ENCODE assay signal across 30 mouse cellular contexts in the genomic region with DNA sequence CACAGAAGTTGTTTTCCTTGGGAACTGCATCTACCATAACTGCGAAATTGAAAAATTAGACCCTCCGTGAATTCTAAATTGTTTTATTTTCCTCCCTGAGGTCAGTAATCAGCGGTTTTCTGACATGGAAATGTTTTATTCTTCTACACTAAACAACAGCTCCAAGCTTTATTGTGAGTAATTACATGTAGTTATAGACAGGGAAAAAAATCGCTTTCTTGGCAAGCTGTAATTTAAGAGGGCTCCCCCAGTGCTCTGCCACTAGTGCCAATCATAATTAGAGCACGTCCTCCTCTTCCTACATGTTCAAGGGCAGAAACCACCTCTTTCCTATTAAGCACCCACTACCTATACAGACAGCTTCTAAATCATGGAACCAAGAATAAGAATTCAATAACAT.
DNase-seq lines count a peak whose midpoint lies in the region; ATAC-seq and TF ChIP-seq lines count a peak whose summit lies in the region.
"Had no signal": no experiment of that assay in that cellular context is flagged by ENCODE, and none has a peak within 500 bp of the region (broad histone marks: within the 10 kb centered on the region; RNA-seq: fewer than 3 reads in every experiment).

No protein-coding gene starts in this region.

- no peak for TF ChIP-seq CTCF in hindbrain, postnatal 0 days (IDR thresholded peaks at IDR 0.05; ENCODE audit: low read depth)

- H3K4me3 ChIP-seq in forebrain, embryonic 13.5 days: no peak overlapping the region
- no peak overlapping the region for H3K4me3 ChIP-seq in forebrain, embryonic 10.5 days
- H3K4me3 ChIP-seq in hindbrain, postnatal 0 days (ENCODE audit: low read length): no peak overlapping the region
- no peak overlapping the region for H3K4me3 ChIP-seq in hindbrain, embryonic 11.5 days (ENCODE audit: low read depth, low read length)
- no peak overlapping the region for H3K4me3 ChIP-seq in embryonic facial prominence, embryonic 14.5 days (ENCODE audit: low read depth, low read length)
- no peak overlapping the region for H3K4me3 ChIP-seq in limb, embryonic 12.5 days (replicated peaks)
- H3K4me3 ChIP-seq: embryonic facial prominence, embryonic 15.5 days; heart, adult 2 months; heart, embryonic 10.5 days; heart, embryonic 13.5 days; hindbrain, embryonic 12.5 days; hindbrain, embryonic 15.5 days had no signal

- H3K4me2 ChIP-seq in forebrain, embryonic 13.5 days: no peak overlapping the region
- no peak overlapping the region for H3K4me2 ChIP-seq in hindbrain, postnatal 0 days (ENCODE audit: low read depth, low read length)
- no peak overlapping the region for H3K4me2 ChIP-seq in hindbrain, embryonic 11.5 days (replicated peaks; ENCODE audit: low read depth, low read length)
- no peak overlapping the region for H3K4me2 ChIP-seq in embryonic facial prominence, embryonic 14.5 days (ENCODE audit: low read depth, low read length)
- H3K4me2 ChIP-seq in limb, embryonic 12.5 days: no peak overlapping the region
- H3K4me2 ChIP-seq: embryonic facial prominence, embryonic 15.5 days; heart, embryonic 13.5 days; hindbrain, embryonic 12.5 days; hindbrain, embryonic 15.5 days had no signal

- ATAC-seq in forebrain, embryonic 13.5 days: peak; percentile 54
- ATAC-seq in hindbrain, postnatal 0 days: no peak
- no peak for ATAC-seq in hindbrain, embryonic 11.5 days (ENCODE audit: low FRiP score)
- ATAC-seq in embryonic facial prominence, embryonic 14.5 days (ENCODE audit: low read depth): peak; percentile 37; the same call in 1 of the 2 replicates
- ATAC-seq in limb, embryonic 12.5 days (ENCODE audit: insufficient number of reproducible peaks, insufficient read depth, low FRiP score, low TSS enrichment, low read depth): no peak
- ATAC-seq: intestine, embryonic 16.5 days; Patski had no signal

- H3K36me3 ChIP-seq in forebrain, embryonic 13.5 days (ENCODE audit: poor library complexity, severe bottlenecking): no peaks in the 10 kb centered on the region
- no peaks in the 10 kb centered on the region for H3K36me3 ChIP-seq in forebrain, embryonic 10.5 days (replicated peaks)
- H3K36me3 ChIP-seq in hindbrain, postnatal 0 days (ENCODE audit: insufficient read depth, low read length): no peaks in the 10 kb centered on the region
- no peaks in the 10 kb centered on the region for H3K36me3 ChIP-seq in hindbrain, embryonic 11.5 days (ENCODE audit: control insufficient read depth, insufficient read depth, low read length)
- H3K36me3 ChIP-seq in embryonic facial prominence, embryonic 14.5 days (ENCODE audit: control insufficient read depth, insufficient read depth, low read length): no peaks in the 10 kb centered on the region
- H3K36me3 ChIP-seq in limb, embryonic 12.5 days: no peaks in the 10 kb centered on the region
- H3K36me3 ChIP-seq: embryonic facial prominence, embryonic 15.5 days; hindbrain, embryonic 12.5 days; hindbrain, embryonic 15.5 days had no signal

- H3K9ac ChIP-seq in forebrain, embryonic 13.5 days: no peak overlapping the region
- no peak overlapping the region for H3K9ac ChIP-seq in hindbrain, postnatal 0 days (replicated peaks; ENCODE audit: low read length)
- no peak overlapping the region for H3K9ac ChIP-seq in hindbrain, embryonic 11.5 days (ENCODE audit: low read depth, low read length)
- no peak overlapping the region for H3K9ac ChIP-seq in embryonic facial prominence, embryonic 14.5 days (ENCODE audit: low read depth, low read length)
- H3K9ac ChIP-seq in limb, embryonic 12.5 days (replicated peaks): no peak overlapping the region
- H3K9ac ChIP-seq: embryonic facial prominence, embryonic 15.5 days; heart, embryonic 13.5 days; hindbrain, embryonic 12.5 days; hindbrain, embryonic 15.5 days had no signal

- WGBS in forebrain, embryonic 13.5 days: 63% methylated on average over 5 of the region's 5 CpGs
- WGBS in forebrain, embryonic 10.5 days: 86% methylated on average over 5 of the region's 5 CpGs
- 53% methylated on average over 5 of the region's 5 CpGs for WGBS in hindbrain, postnatal 0 days
- 79% methylated on average over 5 of the region's 5 CpGs for WGBS in hindbrain, embryonic 11.5 days
- 38% methylated on average over 5 of the region's 5 CpGs for WGBS in embryonic facial prominence, embryonic 14.5 days
- 31% methylated on average over 5 of the region's 5 CpGs for WGBS in limb, embryonic 12.5 days

- H3K27me3 ChIP-seq in forebrain, embryonic 13.5 days: no peaks in the 10 kb centered on the region
- H3K27me3 ChIP-seq in forebrain, embryonic 10.5 days (ENCODE audit: poor library complexity, severe bottlenecking): no peaks in the 10 kb centered on the region
- H3K27me3 ChIP-seq in hindbrain, postnatal 0 days (ENCODE audit: insufficient read depth, low read length): no peaks in the 10 kb centered on the region
- no peaks in the 10 kb centered on the region for H3K27me3 ChIP-seq in hindbrain, embryonic 11.5 days (ENCODE audit: control insufficient read depth, insufficient read depth, low read length)
- no peaks in the 10 kb centered on the region for H3K27me3 ChIP-seq in embryonic facial prominence, embryonic 14.5 days (replicated peaks; ENCODE audit: control insufficient read depth, insufficient read depth, low read length)
- peaks cover 43% of the 10 kb centered on the region for H3K27me3 ChIP-seq in limb, embryonic 12.5 days
- H3K27me3 ChIP-seq: CH12.LX; embryonic facial prominence, embryonic 15.5 days; heart, embryonic 13.5 days; hindbrain, embryonic 12.5 days; hindbrain, embryonic 15.5 days; Patski had no signal

- H3K9me3 ChIP-seq in forebrain, embryonic 13.5 days (replicated peaks): no peaks in the 10 kb centered on the region
- H3K9me3 ChIP-seq in forebrain, embryonic 10.5 days: no peaks in the 10 kb centered on the region
- no peaks in the 10 kb centered on the region for H3K9me3 ChIP-seq in hindbrain, postnatal 0 days (ENCODE audit: low read length)
- no peaks in the 10 kb centered on the region for H3K9me3 ChIP-seq in hindbrain, embryonic 11.5 days (ENCODE audit: control insufficient read depth, low read length)
- no peaks in the 10 kb centered on the region for H3K9me3 ChIP-seq in embryonic facial prominence, embryonic 14.5 days (ENCODE audit: control insufficient read depth, low read length)
- H3K9me3 ChIP-seq in limb, embryonic 12.5 days: no peaks in the 10 kb centered on the region
- H3K9me3 ChIP-seq: embryonic facial prominence, embryonic 15.5 days; G1E; heart, embryonic 10.5 days; heart, embryonic 13.5 days; hindbrain, embryonic 12.5 days; hindbrain, embryonic 15.5 days had no signal

- no peak for DNase-seq in forebrain, embryonic 10.5 days (ENCODE audit: extremely low spot score, low spot score)
- peak; percentile 7 for DNase-seq in hindbrain, postnatal 0 days (ENCODE audit: low spot score)
- DNase-seq in hindbrain, embryonic 11.5 days (ENCODE audit: low spot score): no peak
- peak; percentile 50 for DNase-seq in embryonic facial prominence, embryonic 14.5 days (ENCODE audit: low spot score)
- DNase-seq in embryo, embryonic 11 days: no peak
- DNase-seq: adrenal gland, postnatal 10 days; adrenal gland, postnatal 36 days; B cell, adult 2 months; cerebellum, adult 11 months; cerebellum, adult 2 months; cerebellum, adult 9-11 months; cerebellum, postnatal 36 days; gastrocnemius, postnatal 10 days; gastrocnemius, postnatal 36 days; heart, adult 2 months; heart, postnatal 14 days; heart, postnatal 4 days; kidney, adult 18-20 months; kidney, adult 9 months had no signal

- no peak overlapping the region for H3K27ac ChIP-seq in forebrain, embryonic 13.5 days
- H3K27ac ChIP-seq in forebrain, embryonic 10.5 days: no peak overlapping the region
- no peak overlapping the region for H3K27ac ChIP-seq in hindbrain, postnatal 0 days
- no peak overlapping the region for H3K27ac ChIP-seq in hindbrain, embryonic 11.5 days (ENCODE audit: low read depth, low read length)
- no peak overlapping the region for H3K27ac ChIP-seq in embryonic facial prominence, embryonic 14.5 days (replicated peaks; ENCODE audit: low read depth, low read length)
- 0 out of 2 replicates have a peak overlapping the region, but pooled peaks have one; percentile 25 for H3K27ac ChIP-seq in limb, embryonic 12.5 days
- H3K27ac ChIP-seq: embryonic facial prominence, embryonic 15.5 days; heart, adult 2 months; heart, embryonic 10.5 days; heart, embryonic 13.5 days; hindbrain, embryonic 12.5 days; hindbrain, embryonic 15.5 days had no signal

- H3K4me1 ChIP-seq in forebrain, embryonic 13.5 days: peaks cover 24% of the 10 kb centered on the region
- peaks cover 20% of the 10 kb centered on the region for H3K4me1 ChIP-seq in forebrain, embryonic 10.5 days
- no peaks in the 10 kb centered on the region for H3K4me1 ChIP-seq in hindbrain, postnatal 0 days (ENCODE audit: insufficient read depth, low read length)
- no peaks in the 10 kb centered on the region for H3K4me1 ChIP-seq in hindbrain, embryonic 11.5 days (replicated peaks; ENCODE audit: control insufficient read depth, insufficient read depth, low read length)
- no peaks in the 10 kb centered on the region; the same call in 1 of the 2 replicates for H3K4me1 ChIP-seq in embryonic facial prominence, embryonic 14.5 days (ENCODE audit: control insufficient read depth, insufficient read depth, low read length)
- H3K4me1 ChIP-seq in limb, embryonic 12.5 days (replicated peaks): peaks cover 41% of the 10 kb centered on the region
- H3K4me1 ChIP-seq: embryonic facial prominence, embryonic 15.5 days; heart, embryonic 10.5 days; heart, embryonic 13.5 days; hindbrain, embryonic 12.5 days; hindbrain, embryonic 15.5 days had no signal

Comparison
In these comparisons a context has a peak if more than half of its experiments do, and no peak if none do; other contexts are left out.
1. DNase-seq: peak in hindbrain, postnatal 0 days (single experiment) and embryonic facial prominence, embryonic 14.5 days (single experiment); none in forebrain, embryonic 10.5 days (single experiment), hindbrain, embryonic 11.5 days (single experiment) and embryo, embryonic 11 days (single experiment).
2. ATAC-seq: peak in forebrain, embryonic 13.5 days (single experiment) and embryonic facial prominence, embryonic 14.5 days (single experiment); none in hindbrain, postnatal 0 days (single experiment), hindbrain, embryonic 11.5 days (single experiment) and limb, embryonic 12.5 days (single experiment).